Mouse (Mus musculus): ENCODE data around the gene Gucd1.
"Not testable (repeated sequence)": the region's sequence is repeated elsewhere in the genome, so short reads cannot be mapped to it uniquely, and the experiment has no call there.

Gucd1 gene

DNA sequence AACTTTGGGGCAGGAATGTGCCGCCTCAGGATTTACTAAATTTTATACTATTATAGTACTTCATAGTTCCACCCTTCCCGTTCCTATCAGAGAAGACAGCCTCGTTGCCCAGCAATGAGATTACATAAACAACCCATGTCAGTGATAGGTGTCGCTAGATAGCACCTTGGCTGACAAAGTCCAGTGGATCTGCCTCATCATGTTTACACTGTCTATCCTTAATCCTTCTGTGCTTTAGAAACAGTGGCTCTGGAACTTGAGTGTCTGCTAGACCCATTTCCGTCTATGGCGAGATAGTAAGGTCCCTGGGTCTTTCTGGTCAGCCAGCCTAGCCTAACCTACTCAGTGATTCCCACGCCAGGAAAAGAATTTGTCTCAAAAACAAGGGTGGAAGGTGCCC, 17.4 kb downstream of the Gucd1 start:
- no peak for DNase-seq

DNA sequence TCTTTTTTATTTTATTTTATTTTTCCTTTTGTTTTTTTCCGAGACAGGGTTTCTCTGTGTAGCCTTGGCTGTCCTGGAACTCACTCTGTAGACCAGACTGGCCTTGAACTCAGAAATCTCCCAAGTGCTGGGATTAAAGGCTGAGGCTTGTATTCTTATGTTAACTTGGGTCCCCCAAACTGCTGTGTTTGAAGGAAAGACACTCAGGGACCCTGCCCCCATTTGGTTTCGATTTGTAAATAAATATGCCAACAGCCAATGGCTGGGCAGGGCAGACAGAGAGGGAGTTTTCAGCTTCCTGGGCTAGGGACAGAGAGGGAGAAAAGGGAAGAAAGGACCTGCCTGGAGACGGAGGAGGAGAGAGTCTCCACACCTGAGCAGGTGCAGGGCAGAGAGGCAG, 18.0 kb downstream of the Gucd1 start:
- DNase-seq = no peak

DNA sequence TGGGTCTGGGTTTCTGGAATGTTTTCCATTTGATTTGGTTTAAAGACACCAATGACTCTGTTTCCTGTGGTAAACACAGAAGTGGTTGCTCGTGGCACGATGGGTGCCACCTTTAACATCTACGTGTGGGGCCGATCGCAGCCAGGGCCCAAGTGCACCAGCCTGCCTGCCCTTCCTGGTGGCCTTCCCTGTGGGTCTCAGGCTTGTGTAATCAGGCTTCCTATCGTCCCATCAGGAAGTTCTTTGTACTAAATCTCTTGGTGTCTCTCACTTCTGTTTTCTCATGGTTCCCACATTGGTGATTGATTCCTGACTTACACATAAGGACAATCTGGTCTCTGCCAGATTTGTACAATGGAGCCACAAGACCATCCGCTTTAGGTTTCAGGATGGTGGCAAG, 18.6 kb downstream of the Gucd1 start:
- not testable (repeated sequence) for DNase-seq

DNA sequence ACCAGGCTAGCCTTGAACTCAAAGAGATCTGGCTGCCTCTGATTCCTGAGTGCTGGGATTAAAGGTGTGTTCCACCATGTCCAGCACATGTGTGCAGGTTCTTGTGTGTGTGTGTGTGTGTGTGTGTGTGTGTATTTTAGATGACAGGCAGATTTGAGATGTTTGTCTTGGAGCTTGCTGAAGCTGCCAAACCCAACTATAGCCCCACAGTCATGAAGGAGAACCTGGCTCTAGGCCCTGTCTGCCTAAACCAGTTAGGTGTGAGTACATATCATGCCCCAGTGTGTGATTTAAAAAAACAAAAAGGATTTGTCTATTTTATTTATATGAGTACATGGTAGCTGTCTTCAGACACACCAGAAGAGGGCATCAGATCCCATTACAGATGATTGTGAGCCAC, 21.9 kb downstream of the Gucd1 start:
- no peak for DNase-seq

DNA sequence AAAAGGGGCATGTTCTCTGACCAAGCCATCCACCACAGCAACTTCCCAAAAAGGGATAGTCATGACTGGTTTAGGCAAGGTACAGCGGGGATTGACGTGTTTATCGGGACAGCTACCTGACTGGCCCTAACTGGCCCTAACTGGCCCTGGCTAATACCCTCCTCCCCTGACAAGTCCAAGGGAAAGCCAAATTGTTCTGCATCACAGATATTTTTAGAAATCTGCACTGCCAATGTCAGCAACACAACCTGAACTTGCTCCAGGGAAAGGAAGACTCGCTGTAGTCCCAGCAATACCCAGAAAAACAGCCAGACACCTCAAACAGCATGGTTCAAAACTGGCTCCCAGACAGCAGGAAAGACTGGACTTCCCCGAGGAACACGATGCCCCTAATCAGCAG, 22.5 kb downstream of the Gucd1 start:
- no peak for DNase-seq

DNA sequence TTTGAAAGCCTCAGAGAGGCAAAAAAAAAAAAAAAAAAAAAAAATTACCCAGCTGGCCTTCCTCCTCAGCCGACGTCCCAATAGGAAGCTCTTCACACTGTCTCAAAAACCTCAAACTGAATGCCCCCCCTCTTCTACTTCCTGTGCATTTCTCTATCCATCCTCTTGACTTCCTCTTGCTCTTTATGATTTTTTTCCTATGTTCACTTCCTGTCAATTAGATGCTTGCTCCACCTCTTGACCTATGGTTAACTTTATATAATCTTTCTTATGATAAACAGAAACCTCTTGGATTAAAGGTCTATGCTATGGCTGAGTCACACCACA, 25.9 kb downstream of the Gucd1 start:
- DNase-seq = no peak

DNA sequence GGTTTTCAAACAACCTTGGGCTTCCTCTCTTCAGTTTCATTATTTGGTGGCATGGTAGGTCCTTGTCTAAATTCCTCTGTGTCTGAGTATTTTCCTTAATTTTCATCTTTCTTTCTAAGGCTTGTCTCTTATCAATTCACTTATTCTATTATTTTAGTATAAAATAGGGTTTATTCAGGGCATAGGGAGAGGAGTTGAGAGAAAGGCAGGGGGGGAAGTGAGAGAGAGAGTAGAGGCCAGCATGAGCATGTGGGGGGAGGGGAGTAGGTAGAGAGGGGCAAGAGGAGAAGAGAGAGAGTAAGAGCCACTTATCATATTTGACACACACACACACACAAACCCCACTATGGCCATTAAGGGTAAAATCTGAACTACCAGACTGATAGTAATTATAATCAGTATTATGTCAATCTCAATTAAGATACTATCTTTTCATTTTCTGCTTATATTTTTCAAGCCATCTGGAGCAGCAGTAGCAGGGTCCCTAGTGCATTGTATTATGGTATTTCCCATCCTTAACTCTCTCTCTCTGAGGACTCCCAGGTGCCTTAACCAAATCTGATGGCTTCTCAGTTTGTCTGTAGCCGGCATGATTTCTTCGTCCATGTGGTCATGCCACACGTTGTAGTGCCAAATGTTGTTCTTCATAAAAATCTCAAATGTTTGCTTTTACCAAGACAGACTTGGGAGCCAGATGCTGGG, 26.4 kb downstream of the Gucd1 start:
- no peak for DNase-seq

DNA sequence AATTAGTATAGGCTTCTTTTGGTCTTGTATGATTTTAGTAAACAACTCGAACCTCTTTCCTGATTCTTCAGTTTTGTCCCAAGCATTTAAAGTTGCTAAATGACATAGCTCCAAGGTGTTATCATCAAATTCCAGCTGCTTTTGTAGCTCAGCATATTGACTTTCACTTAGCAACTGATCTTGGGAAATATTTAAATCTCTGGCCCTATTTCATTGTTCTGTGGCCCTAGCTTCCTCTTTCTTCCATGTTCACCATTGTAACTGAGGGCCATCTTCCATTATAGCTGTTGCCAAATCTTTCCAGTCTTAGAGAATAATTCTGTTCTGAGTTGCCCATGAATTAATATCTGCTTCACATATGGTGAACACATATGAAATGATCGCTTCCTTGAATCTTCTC, 27.0 kb downstream of the Gucd1 start:
- DNase-seq = no peak

DNA sequence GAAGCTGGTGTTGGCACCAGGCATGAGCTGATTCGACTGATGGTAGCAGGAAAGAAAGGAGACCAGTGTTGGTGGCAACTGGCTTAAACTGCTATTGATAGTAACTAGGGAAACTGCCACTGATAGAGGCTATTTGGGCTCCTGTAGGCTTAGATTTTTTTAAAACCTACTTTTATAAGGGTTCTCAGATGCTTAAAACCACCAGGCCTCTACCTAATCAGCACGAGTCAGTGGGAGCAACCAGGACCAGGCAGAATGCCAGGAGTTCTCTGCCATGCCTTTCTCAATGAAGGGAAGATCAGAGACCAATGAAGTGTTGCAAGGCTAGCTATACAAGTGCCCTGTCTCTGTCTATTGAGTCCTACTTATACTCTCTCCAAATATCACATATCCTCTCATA, 28.2 kb downstream of the Gucd1 start:
- no peak for DNase-seq

DNA sequence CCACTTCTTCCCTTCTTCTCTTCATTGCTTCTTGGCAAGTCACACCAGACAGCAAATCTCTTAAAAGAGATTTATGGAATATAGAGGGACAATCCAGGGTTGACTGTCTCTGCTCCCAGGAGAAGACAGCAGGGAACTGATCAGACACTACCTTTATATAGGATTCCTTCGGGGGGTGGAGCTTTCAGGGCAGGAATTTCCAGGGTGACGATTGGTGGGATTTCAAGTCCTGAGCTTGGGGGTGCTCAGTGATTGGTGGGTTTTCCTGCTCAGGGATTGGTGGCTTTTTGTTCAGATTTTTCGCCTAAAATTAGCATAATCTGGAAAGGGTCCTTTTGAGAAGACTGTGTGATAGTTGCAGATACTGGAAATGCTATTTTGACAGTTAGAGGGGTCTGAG, 30.6 kb downstream of the Gucd1 start:
- DNase-seq = no peak

DNA sequence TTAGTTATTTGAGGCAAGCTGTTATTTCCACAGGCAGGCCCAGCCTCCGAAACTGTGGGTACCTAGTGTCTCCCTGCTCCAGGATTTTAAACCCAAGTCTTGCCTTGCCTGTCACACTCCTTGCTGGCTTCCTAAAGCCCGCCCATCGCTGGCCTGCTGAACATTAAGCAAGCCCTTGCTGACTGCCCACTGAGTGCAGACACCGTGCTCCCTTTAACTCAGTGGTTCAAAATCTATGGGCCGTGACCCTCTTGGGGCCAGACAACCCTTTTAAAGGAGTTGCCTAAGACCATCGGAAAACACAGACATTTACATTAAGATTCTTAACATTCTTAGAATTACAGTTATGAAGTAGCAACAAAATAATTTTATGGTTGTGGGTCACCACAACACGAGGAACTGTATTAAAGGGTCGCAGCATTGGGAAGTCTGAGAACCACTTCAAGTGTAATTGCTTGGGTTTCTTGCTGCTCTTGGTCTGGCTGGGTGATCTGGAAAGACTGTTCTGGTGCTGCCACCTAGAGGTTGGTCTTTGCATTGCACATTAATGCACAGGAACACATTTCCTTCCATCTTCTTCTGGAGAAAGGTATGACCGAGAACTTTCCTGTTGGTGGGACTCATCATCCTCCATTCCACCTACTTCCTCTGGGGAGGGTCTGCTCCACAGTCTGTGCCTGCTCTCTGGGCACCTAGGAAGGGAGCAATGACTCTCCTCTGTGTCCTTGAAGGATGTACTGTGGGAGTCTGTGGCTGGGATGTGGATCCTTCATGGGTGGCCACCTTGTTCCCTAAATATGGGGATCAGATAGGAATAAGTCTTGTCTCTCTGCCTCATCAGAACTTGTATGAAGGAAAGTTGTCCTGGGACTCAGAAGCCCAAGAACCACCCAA, 31.4 kb downstream of the Gucd1 start:
- DNase-seq = peak; percentile 75 to 81

DNA sequence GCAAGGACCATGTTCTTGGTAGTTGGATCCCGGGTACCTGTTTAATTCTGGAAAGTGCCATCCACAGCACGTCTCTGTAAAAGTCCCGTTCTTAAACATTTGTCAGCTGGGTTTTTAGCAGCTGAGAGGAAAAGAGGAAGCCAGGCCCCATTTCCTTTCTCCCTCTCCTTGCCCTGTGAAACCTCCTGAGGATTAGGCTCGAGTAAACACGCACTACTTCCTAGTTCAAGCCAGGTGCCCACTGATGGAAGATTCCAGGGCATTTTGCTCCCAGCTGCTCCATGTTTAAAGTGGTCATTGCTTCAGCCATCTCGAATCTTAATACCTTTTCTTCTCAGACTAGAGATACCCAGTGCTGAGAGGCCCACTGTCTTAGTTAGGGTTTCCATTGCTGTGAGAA, 33.0 kb downstream of the Gucd1 start:
- DNase-seq = no peak

DNA sequence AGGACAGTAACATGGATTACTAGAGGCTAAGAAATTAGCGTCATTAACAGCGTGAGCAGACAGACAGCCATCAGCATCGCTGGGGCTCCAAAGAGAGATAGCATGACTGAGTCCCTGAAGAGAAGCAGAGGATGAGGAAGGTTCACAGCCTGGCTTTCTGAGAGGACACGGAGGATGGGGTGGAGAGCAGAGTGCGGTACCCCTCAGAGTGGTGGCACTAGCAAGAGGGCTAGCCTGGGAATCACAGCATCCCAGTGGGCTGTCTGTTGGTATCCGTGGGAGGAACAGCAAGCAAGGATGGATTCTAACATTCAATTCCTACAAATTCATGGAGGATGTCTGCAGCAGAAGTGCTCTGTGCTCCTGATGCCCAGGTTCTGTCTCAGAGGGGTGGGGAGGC, 33.7 kb downstream of the Gucd1 start:
- no peak for DNase-seq

DNA sequence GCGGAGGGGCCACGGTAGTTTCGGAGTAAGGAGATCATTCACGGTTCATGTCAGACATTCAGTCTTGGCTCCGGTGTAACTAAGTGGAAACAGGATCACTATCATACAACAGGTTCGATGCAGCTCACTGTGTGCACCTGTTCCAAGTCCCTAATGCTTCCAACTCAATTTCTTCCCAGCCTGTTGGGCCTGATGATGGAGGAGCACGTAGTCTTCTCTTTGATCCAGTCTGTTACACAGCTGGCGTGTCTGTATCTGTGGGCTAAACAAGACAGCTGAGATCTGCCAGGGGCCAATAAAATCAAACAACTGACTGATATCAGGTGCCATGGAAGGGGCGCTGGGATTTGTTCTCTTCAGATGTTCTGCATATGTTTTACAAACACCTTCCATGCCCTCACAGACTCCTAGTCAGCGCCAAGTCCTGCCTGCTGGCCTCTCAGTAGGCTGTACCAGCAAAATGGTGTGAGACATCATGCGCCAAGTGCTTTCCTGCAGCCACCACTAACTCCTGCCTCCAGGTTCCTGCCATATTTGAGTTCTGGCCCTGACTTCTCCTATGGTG, 34.8 kb downstream of the Gucd1 start:
- no peak for DNase-seq

DNA sequence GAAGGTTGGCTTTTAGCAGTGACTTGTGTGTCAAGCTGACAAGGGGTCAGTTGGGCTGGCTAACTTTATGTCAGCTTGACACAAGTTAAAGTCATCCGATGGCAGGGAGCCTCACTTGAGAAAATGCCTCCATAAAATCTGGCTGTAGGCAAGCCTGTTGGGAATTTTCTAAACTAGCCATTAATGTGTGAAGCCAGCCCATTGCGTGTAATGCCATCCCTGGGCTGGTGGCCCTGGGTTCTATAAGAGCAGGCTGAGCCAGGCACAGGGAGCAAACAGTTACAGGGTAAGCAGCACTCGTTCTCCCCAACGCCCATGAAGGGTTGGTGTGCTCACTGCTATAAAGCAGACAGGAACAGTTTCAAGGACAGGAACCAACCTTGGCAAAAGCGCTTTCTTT, 35.5 kb downstream of the Gucd1 start:
- no peak for DNase-seq

DNA sequence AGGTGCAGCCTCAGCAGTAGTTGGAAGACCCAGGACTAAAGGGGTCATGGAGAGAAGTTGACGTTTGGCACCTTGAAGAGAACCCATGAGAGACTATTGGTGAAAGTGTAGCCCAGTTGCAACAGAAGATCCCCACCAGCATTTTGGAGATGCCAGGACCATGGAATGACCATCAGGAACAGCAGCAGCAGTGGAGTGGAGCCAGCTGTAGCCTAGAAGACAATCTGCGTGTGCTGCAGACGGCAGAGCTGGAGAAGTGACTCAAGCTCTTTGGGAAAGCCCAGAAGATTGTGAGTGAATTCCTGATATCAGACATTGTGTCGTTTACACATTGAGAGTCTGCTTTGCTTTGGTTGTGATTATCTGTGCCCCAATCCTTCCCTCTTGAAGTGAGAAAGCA, 36.1 kb downstream of the Gucd1 start:
- no peak for DNase-seq

DNA sequence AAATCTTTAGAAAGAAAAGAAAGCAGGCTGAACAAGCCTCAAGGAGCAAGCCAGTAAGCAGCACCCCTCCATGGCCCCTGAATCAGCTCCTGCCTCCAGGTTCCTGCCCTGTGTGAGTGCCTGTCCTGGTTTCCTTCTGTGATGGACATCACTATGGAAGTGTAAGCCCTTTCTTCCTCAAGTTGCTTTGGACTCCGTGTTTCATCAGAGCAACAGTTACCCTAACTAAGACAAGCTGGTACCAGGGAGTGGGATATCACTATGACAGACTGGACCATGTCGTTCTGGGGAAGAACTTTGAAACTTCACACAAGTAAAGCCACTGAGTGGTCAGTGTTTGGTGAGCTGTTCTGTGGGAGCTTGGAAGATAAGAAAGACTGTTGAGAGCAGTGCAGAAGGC, 37.8 kb downstream of the Gucd1 start:
- DNase-seq = no peak

DNA sequence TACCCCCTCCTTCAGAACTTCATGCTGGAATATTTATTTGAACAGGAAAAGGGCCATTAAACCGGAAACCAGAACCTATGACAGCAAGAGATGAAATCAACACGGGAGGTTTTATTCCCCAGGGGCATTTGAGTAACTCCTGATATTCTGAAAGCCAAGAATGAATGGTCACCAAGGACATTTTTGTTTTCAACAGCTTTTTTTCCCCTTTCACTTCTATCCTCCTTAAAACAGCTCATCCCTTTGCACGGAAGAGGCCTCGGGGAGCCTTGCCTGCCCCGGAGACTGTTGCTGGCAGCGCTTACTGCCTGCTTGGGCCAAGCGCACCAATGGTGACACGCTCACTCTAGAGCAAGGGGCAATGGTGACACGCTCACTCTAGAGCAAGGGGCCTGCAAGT, 40.7 kb downstream of the Gucd1 start:
- no peak for DNase-seq

DNA sequence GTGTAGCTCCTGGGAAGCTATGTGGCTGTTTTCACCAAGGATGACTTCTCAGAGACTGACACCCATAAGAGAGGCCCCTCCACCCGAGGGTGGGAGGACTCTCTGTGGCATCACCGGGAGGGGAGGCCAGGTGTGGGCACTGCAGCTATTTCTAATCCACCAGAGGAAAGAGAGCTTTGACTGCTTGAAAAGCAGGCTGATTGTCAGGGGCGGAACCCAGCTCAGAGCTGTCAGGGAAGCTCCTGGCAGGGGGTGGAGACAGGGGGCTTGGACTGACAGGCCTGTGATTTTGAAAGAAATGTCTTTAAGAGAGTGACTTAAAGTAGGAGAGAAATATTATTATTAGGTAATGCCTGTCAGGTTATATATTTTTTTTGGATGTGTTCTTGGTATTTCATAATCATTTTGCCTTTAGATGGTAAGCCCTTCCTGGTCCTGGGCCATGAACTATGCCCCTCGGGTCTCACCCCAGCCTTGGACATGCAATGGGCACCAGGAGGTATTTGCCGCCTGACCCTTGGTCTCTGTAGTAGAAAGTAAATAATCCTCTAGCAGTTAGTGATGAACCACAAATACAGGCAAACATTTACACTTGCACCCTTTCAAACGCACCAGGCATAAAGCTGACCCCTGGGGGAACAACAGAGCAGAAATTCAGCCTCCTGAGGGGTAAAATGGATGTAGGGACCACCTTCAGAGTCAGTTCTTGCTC, 42.5 kb downstream of the Gucd1 start:
- not testable (repeated sequence) for DNase-seq

DNA sequence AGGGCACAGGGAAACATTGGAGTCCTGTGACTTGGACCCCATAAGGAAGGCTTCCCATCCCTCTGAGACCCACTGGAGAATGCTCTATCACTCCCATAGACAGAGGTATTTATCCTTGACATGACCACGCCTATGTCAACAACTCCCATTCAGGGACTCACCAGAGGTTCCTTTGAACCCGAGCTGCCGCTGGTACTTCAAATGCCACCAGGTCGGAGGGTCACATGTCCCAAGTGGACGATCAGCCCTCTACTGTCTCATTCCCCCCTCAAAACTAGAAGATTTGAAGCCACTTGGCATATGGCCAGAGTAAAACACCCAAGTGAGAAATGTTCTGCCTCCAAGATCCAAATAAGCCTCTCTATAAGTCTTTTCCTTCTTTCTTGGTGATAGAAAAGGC, 43.2 kb downstream of the Gucd1 start:
- DNase-seq = no peak

DNA sequence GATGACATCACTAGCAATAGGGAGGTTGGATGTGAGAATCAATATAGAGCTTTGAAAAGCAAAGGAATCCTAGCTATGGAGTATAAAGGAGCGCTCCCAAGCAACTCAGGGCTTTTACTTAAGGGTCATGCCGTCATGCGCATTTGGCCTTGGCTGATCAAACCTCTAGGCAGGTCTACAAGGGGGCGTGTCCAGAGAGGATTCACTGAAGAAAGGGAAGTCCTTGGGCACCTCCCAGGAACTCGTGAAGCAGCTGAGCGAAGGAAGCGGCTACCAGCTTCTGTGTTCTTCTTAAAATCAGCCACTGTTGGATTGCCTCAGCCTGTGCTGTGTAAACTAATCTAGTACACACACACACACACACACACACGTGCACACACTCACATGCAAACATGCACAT, 44.4 kb downstream of the Gucd1 start:
- DNase-seq = no peak

DNA sequence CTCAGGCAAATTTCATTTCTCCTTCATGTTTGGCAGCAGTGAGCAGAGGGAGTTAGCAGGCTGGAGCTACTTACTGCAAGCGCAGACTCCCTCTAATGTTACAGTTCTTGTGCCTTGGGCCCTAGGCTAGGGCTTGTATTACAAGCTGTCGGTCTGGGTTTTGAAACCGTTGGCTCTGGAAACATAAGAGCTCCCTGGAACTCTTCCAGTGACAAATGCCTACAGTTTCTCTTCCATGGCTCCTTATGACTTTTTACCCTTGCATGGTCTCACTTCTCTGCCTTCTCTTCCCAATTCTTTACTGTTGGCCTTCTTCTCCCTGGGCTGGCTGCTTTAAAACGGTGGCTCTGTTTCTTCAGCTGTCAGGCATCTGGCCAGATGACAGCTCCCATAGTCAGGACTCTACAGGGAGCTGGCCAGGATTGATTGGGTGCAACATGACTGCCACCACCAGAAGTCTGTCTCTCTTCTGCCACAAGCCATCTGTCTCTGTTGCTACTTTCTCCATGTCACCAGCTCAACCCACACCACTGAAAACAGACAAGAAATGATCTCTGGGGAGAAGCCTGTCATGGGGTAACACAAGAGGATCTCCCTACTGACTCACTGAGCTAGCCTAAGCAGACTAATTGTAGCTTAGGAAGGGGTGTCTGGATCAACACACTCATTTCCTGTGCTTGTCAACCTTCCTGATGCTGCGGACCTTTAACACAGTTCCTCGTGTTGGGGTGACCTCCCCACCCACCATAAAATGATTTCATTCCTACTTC, 51.8 kb downstream of the Gucd1 start:
- no peak for DNase-seq

DNA sequence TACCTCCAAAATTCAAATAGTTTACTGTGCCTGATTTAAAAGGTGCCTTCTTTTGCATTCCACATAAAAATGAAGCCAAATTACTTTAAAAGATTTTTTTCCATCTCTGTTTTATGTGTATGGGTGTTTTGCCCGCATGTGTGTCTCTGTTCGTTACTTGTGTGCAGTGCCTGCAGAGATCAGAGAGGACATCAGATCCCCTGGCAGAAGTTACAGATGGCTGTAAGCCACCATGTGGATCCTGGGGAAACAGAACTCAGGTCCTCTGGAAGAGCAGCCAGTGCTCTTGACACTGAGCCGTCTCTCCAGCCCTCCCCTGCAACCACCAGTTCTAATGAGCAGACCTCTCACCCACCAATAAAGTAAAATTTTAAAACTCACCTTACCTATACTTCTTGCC, 55.0 kb downstream of the Gucd1 start:
- no peak for DNase-seq

Data from cerebellum, adult 18-20 months (tissue).